Mouse (Mus musculus) midbrain, embryonic 14.5 days (tissue): Measurements from ENCODE around the gene Ninj1. TPM values are rescaled to one million over a fixed set of nuclear protein-coding genes. Genes with fewer than 3 reads are reported as not detected.

Experiments
- ATAC-seq: fragments of 200-750 bp; cut with Nextera tagmentation; 2 replicates; pipeline ENCODE4 v1.8.0; 2017; ENCODE audit warnings: moderate number of reproducible peaks, moderate library complexity; ENCODE audit not compliant: low FRiP score, low TSS enrichment
- DNase-seq: peaks from one replicate; pipeline ENCODE4 v3.0.0-alpha.2; 2015
- H3K27ac ChIP-seq: fragments of 300-500 bp; sonication (generic); replicated peaks from 2 replicates; pipeline ENCODE4 v1.5.1; 2014; ENCODE audit warnings: mild to moderate bottlenecking, low read depth, low read length, moderate library complexity
- H3K27me3 ChIP-seq: fragments of 300-500 bp; sonication (generic); 2 replicates; pipeline ENCODE4 v1.6.1; 2014; ENCODE audit warnings: low read length, control low read depth, mixed read lengths; ENCODE audit not compliant: control insufficient read depth, insufficient read depth
- H3K36me3 ChIP-seq: fragments of 300-500 bp; sonication (generic); 2 replicates; pipeline ENCODE4 v1.6.1; 2014; ENCODE audit warnings: low read length, control low read depth; ENCODE audit not compliant: control insufficient read depth, insufficient read depth
- H3K4me1 ChIP-seq: fragments of 300-500 bp; sonication (generic); 2 replicates; pipeline ENCODE4 v1.6.1; 2014; ENCODE audit warnings: mild to moderate bottlenecking, antibody characterized with exemption, low read length, control low read depth; ENCODE audit not compliant: control insufficient read depth, insufficient read depth
- H3K4me2 ChIP-seq: fragments of 300-500 bp; sonication (generic); 2 replicates; pipeline ENCODE4 v1.6.1; 2014; ENCODE audit warnings: mild to moderate bottlenecking, low read length, moderate library complexity
- H3K4me3 ChIP-seq: fragments of 300-500 bp; sonication (generic); replicated peaks from 2 replicates; pipeline ENCODE4 v1.5.1; 2014; ENCODE audit warnings: low read depth, low read length
- H3K9ac ChIP-seq: fragments of 300-500 bp; sonication (generic); replicated peaks from 2 replicates; pipeline ENCODE4 v1.6.1; 2014; ENCODE audit warnings: mild to moderate bottlenecking, low read length, moderate library complexity
- H3K9me3 ChIP-seq: fragments of 300-500 bp; sonication (generic); 2 replicates; pipeline ENCODE4 v1.6.1; 2016; ENCODE audit warnings: low read length, control low read depth, mixed read lengths; ENCODE audit not compliant: control insufficient read depth
- WGBS: fragments of 180-500 bp; shearing (Covaris S2); extraction: QIAGEN DNeasy Blood & Tissue Kit; methylation state at CpG from one replicate; pipeline ENCODE4 v1.1.7; 2014; 5-methylcytosine and 5-hydroxymethylcytosine counted together
- polyA plus RNA-seq: library from polyadenylated mRNA; unstranded; fragments of >200 nt; fragmentation: Nextera tagmentation; extraction: Ambion mirVana; gene quantifications from 2 replicates; pipeline ENCODE4 v1.2.1, GENCODE M21; 2014

The Ninj1 gene
- polyA plus RNA-seq, 1 experiment from 2014 or later: 22.0 TPM

GRCm38 (mm10) chr13:49147007-49147857 lies 40.1 kb upstream of the Ninj1 start:
- no peaks in the 10 kb centered on the region for H3K9me3 ChIP-seq
- H3K4me1 ChIP-seq: peaks cover 37% of the 10 kb centered on the region
- under 1% methylated on average over 91 of the region's 98 CpGs for WGBS
- ATAC-seq: peak; percentile 73
- H3K36me3 ChIP-seq: no peaks in the 10 kb centered on the region
- peak overlapping the region; percentile 97 for H3K4me2 ChIP-seq
- H3K9ac ChIP-seq: peak overlapping the region; percentile 98
- H3K4me3 ChIP-seq: peak overlapping the region; percentile 95
- peak; percentile 85 for DNase-seq
- no peaks in the 10 kb centered on the region for H3K27me3 ChIP-seq
- H3K27ac ChIP-seq: peak overlapping the region; percentile 93

- DNase-seq (peak; percentile 92), ATAC-seq (peak; percentile 76)
- Histone ChIP-seq H3K9me3 (no peaks in the 10 kb centered on the region), H3K4me3 (peak within 1 kb of the TSS; percentile 95), H3K27me3 (no peaks in the 10 kb centered on the region), H3K36me3 (no peaks in the 10 kb centered on the region), H3K27ac (peak within 1 kb of the TSS; percentile 93), H3K9ac (peak within 1 kb of the TSS; percentile 98), H3K4me1 (peaks cover 37% of the 10 kb centered on the region), H3K4me2 (peak within 1 kb of the TSS; percentile 97)
- WGBS: under 1% methylated on average over 43 of the region's 43 CpGs
Measured at GRCm38 (mm10) chr13:49147858-49148226, 39.4 kb upstream of the Ninj1 start, which contains the start of gene Wnk2. TSS of gene Wnk2 (minus strand) at chr13:49148014.

- WGBS: 78% methylated on average over 4 of the region's 4 CpGs
- Histone ChIP-seq H3K4me1 (peaks cover 34% of the 10 kb centered on the region), H3K27me3 (no peaks in the 10 kb centered on the region), H3K36me3 (no peaks in the 10 kb centered on the region), H3K27ac (no peak overlapping the region), H3K9ac (no peak overlapping the region), H3K4me2 (no peak overlapping the region), H3K4me3 (no peak overlapping the region), H3K9me3 (no peaks in the 10 kb centered on the region)
- DNase-seq (no peak), ATAC-seq (no peak)
Measured at GRCm38 (mm10) chr13:49148687-49149086, 38.6 kb upstream of the Ninj1 start.

GRCm38 (mm10) chr13:49154028-49154427 lies 33.3 kb upstream of the Ninj1 start:
- 79% methylated on average over 10 of the region's 10 CpGs for WGBS
- DNase-seq: no peak
- no peaks in the 10 kb centered on the region for H3K4me1 ChIP-seq
- no peak overlapping the region for H3K4me2 ChIP-seq
- H3K27me3 ChIP-seq: no peaks in the 10 kb centered on the region
- H3K9ac ChIP-seq: no peak overlapping the region
- no peaks in the 10 kb centered on the region for H3K36me3 ChIP-seq
- no peak overlapping the region for H3K27ac ChIP-seq
- no peaks in the 10 kb centered on the region for H3K9me3 ChIP-seq
- no peak for ATAC-seq
- H3K4me3 ChIP-seq: no peak overlapping the region

- WGBS: 61% methylated on average over 7 of the region's 7 CpGs
- DNase-seq (no peak), ATAC-seq (no peak)
- no peak overlapping the region for H3K4me2 ChIP-seq
- no peaks in the 10 kb centered on the region for H3K36me3 ChIP-seq
- H3K9me3 ChIP-seq: no peaks in the 10 kb centered on the region
- H3K27ac ChIP-seq: no peak overlapping the region
- H3K4me3 ChIP-seq: no peak overlapping the region
- no peaks in the 10 kb centered on the region for H3K4me1 ChIP-seq
- H3K27me3 ChIP-seq: no peaks in the 10 kb centered on the region
- H3K9ac ChIP-seq: no peak overlapping the region
Measured at GRCm38 (mm10) chr13:49154621-49155020, 32.7 kb upstream of the Ninj1 start.

GRCm38 (mm10) chr13:49156645-49157044 lies 30.6 kb upstream of the Ninj1 start:
- ATAC-seq (no peak), DNase-seq (no peak)
- Histone ChIP-seq H3K27me3 (no peaks in the 10 kb centered on the region), H3K4me1 (no peaks in the 10 kb centered on the region), H3K4me2 (no peak overlapping the region), H3K27ac (no peak overlapping the region), H3K9me3 (no peaks in the 10 kb centered on the region), H3K4me3 (no peak overlapping the region), H3K36me3 (no peaks in the 10 kb centered on the region), H3K9ac (no peak overlapping the region)
- 79% methylated on average over 4 of the region's 4 CpGs for WGBS

- no peak for DNase-seq
Measured at GRCm38 (mm10) chr13:49158040-49158713, 29.1 kb upstream of the Ninj1 start.

GRCm38 (mm10) chr13:49161236-49161635 lies 26.0 kb upstream of the Ninj1 start:
- DNase-seq (no peak), ATAC-seq (no peak)
- 68% methylated on average over 2 of the region's 2 CpGs for WGBS
- Histone ChIP-seq H3K27me3 (no peaks in the 10 kb centered on the region), H3K4me3 (no peak overlapping the region), H3K9me3 (no peaks in the 10 kb centered on the region), H3K27ac (no peak overlapping the region), H3K36me3 (no peaks in the 10 kb centered on the region), H3K9ac (no peak overlapping the region), H3K4me2 (no peak overlapping the region), H3K4me1 (no peaks in the 10 kb centered on the region)

More at GRCm38 (mm10) chr13:49158040-49158713, 29.1 kb upstream of the Ninj1 start:
- 83% methylated on average over 10 of the region's 10 CpGs for WGBS
- H3K9ac ChIP-seq: no peak overlapping the region
- H3K4me3 ChIP-seq: no peak overlapping the region
- no peak overlapping the region for H3K4me2 ChIP-seq
- no peaks in the 10 kb centered on the region for H3K9me3 ChIP-seq
- no peak overlapping the region for H3K27ac ChIP-seq
- H3K36me3 ChIP-seq: no peaks in the 10 kb centered on the region
- no peaks in the 10 kb centered on the region for H3K27me3 ChIP-seq
- H3K4me1 ChIP-seq: no peaks in the 10 kb centered on the region
- no peak for ATAC-seq
